Mouse (Mus musculus) ovary, postnatal 10 days (tissue): ENCODE measurements around the gene Fbxl14.

Experiments
- DNase-seq: peaks from one replicate; pipeline ENCODE4 v3.0.0; 2022; ENCODE audit warnings: low spot score

Fbxl14 gene

GRCm38 (mm10) chr6:119492630-119493014 is 13.2 kb downstream of the Fbxl14 start:
- no peak for DNase-seq

GRCm38 (mm10) chr6:119499271-119499670 is 19.8 kb downstream of the Fbxl14 start:
- DNase-seq, result no peak

GRCm38 (mm10) chr6:119500086-119500485 is 20.6 kb downstream of the Fbxl14 start:
- DNase-seq, result no peak

GRCm38 (mm10) chr6:119502031-119502430 is 22.6 kb downstream of the Fbxl14 start:
- DNase-seq, result no peak

- DNase-seq, result no peak
Measured at GRCm38 (mm10) chr6:119504756-119505155, 25.3 kb downstream of the Fbxl14 start.

GRCm38 (mm10) chr6:119505525-119506225 is 26.2 kb downstream of the Fbxl14 start:
- no peak for DNase-seq

- no peak for DNase-seq
Measured at GRCm38 (mm10) chr6:119508221-119508620, 28.8 kb downstream of the Fbxl14 start.

- DNase-seq, result no peak
Measured at GRCm38 (mm10) chr6:119508634-119509375, 29.3 kb downstream of the Fbxl14 start.

- DNase-seq, result no peak
Measured at GRCm38 (mm10) chr6:119509437-119510037, 30.1 kb downstream of the Fbxl14 start.

GRCm38 (mm10) chr6:119512701-119513100 is 33.2 kb downstream of the Fbxl14 start:
- DNase-seq, result no peak

GRCm38 (mm10) chr6:119513452-119513851 is 34.0 kb downstream of the Fbxl14 start:
- DNase-seq, result no peak

- DNase-seq, result no peak
Measured at GRCm38 (mm10) chr6:119514085-119514484, 34.6 kb downstream of the Fbxl14 start.

GRCm38 (mm10) chr6:119520731-119521130 is 41.3 kb downstream of the Fbxl14 start:
- no peak for DNase-seq

GRCm38 (mm10) chr6:119521482-119521900 is 42.0 kb downstream of the Fbxl14 start:
- DNase-seq, result no peak

- DNase-seq, result no peak
Measured at GRCm38 (mm10) chr6:119521931-119522391, 42.5 kb downstream of the Fbxl14 start.

GRCm38 (mm10) chr6:119526498-119526897 is 47.0 kb downstream of the Fbxl14 start:
- DNase-seq, result no peak

GRCm38 (mm10) chr6:119529659-119530058 is 50.2 kb downstream of the Fbxl14 start:
- DNase-seq, result no peak
